Mouse (Mus musculus): ENCODE measurements around the gene Ccdc73.
A peak's percentile ranks its signal among the peaks of the same experiment; 100 is the strongest.
"Not testable (repeated sequence)": the region's sequence is repeated elsewhere in the genome, so short reads cannot be mapped to it uniquely, and the experiment has no call there.

Gene Ccdc73

DNA sequence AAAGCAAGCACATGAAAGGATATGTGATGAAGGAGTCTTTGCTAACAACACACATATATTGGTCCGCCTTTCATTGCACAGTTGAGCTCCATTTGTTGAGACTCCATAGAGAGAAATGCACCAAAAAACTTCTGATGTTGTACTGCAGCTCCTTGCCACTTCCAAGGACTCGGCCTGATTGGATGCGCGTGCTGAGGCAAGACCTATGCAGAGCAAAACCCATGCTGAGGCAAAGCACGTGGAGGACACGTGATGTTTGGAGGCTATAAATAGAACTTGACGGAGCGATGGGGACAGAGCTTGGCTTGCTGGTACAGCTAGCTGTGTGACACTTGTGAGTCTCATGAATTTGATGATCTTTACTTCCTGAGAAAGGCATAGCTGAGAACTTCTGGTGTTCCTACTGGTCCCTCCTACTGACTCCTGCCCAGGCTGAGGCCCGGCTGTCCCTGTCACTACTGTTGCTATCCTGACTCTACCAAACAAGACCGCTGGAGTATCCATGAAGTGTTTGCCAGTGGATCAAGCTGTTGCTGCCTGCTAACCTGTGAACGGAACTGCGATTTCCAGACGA lies at the start of gene Ccdc73:
Ccdc73 (plus strand) TSS at position 524 of the 574 bp plus-strand sequence.
- no peak for DNase-seq (ENCODE audit: low read depth, low spot score)

DNA sequence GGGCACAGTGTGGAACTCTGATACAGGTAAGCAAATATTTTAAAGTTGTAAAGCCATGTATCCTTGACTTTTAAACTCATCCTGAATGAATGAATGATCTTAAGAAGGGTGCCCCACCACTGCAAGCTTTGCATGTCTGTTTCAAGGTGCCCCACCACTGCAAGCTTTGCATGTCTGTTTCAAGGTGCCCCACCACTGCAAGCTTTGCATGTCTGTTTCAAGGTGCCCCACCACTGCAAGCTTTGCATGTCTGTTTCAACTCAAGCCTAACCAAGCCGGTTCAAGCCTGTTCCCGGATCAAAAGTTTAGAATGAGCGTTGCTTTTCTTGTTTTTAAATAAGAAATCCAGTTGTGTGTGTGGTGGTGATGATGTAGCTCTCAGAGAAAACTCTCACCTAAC lies 48.8 kb upstream of the Ccdc73 start:
- not testable (repeated sequence) for DNase-seq (ENCODE audit: low read depth, low spot score)

DNA sequence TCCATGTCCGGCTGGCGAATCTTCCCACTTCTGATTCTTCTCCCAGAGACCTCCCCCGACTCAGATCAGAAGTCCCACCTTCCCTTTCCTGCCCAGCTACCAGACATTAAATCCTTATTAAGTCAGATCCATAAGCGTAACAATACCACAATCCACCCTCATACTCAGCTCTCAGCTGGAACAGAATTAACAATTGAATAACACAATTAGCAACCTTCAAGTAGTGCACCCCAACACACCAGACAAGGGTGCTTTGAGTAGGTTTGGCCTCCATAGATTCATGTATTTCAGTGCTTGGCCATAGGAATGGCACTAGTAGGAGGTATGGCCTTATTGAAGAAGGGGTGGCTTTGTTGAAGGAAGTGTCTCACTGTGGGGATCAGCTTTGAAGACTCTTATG lies 41.4 kb upstream of the Ccdc73 start:
- no peak for DNase-seq (ENCODE audit: low read depth, low spot score)

DNA sequence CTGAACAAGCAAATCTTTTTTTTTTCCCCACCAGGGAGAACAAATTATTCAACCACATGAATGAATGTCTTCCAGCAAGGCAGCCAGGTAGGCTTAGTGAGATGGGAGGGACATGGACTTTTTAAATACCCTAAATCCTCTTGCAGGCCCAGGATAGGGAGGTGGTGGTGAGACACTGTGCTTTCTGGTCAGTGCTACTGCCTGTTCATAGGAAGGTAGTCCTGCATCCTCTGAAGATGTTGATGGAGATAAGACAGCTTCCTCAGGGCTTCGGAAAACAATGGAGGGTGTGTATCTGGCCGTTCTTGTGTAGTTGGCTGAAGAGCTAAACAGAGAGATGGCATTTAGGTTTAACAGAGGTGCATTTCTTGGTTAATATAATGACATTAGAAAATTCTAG lies 35.1 kb upstream of the Ccdc73 start:
- DNase-seq (ENCODE audit: low read depth, low spot score) = no peak

DNA sequence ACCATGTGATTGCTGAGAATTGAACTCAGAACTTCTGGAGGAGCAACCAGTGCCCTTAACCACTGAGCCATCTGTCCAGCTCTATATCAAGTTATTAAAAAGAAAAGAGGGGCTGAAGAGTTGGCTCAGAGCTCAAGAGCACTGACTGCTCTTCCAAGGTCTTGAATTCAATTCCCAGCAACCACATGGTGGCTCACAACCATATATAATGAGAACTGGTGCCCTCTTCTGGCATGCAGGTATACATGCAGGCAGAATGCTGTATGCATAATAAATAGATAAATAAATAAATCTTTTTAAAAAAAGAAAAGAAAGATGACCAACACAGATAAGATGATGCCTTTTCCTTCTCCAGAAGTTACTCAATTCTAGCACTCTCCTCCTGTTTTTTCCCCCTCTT lies 26.6 kb upstream of the Ccdc73 start:
- DNase-seq (ENCODE audit: low read depth, low spot score) = no peak

DNA sequence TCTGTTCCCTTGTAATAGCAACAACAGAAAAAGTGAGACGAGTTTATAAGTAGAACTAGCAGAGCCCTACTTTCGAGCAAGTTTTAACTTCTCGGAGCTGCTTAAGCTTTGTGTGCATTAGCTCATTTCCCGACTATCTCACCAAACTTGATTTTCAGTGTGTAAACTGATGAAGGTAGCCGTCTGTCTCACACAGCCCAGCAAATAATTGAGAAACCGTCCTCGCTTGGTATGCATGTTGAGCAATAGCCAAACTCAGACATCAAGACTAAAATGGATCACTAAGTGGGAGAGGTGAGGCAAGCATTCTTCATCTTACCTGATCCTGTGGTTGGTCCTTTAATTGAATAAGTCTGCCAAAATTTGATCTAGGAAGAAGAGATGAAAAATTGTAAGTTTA lies 25.9 kb upstream of the Ccdc73 start:
- DNase-seq (ENCODE audit: low read depth, low spot score) = no peak

DNA sequence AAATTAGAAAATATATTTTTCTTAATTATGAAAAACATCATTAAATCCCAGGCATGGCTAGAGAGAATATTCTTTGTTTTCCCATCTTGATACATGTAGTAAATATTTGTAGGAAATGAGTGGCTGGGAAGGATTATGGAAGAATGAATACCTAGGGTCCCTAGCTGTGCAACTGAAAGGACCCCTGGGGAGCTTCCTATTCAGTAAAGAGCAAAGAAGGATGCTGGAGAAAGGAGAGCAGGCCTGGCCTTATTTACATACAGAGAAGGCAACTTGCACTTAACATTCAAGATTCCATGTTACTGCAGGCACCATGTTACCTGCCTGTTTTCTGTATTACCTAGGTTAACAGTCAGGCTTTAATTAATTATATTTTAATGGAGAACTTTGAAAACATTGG lies 25.0 kb upstream of the Ccdc73 start:
- DNase-seq (ENCODE audit: low read depth, low spot score) = no peak

DNA sequence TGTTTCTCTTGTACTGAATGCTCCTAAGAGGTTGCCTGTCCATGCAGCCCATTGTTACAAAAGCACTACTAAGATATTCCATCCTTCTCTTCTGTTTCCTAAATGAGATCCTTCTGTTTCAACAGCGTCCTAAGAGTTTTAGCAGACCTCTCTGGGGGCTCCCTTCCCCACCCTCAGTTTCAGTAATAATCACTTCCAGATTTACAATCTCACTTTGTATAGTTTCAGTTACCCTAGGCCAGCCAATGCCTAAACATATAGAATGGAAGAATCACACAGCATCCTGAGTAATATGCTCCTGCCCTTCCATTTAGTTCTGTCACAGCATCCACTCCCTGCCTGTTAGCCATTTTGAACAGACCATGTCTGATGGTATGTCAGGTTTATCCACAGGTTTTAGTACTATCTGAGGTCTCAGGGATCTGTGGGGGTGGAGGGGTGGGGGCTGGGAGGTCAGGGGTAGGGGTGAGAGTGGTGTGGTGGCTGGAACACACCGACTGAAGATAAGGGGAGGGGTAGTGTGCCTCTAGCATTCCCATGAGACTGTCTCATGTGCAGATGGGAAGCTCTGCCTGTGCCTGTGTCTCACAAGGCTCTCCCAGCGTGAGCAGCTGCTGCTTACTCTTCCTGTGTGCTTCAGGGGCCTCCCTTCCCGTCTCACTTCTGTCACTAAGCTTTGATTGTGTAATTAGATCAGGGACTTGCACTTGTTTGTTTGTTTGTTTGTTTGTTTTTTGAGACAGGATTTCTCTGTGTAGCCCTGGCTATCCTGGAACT lies 20.8 kb upstream of the Ccdc73 start:
- no peak for DNase-seq (ENCODE audit: low read depth, low spot score)

DNA sequence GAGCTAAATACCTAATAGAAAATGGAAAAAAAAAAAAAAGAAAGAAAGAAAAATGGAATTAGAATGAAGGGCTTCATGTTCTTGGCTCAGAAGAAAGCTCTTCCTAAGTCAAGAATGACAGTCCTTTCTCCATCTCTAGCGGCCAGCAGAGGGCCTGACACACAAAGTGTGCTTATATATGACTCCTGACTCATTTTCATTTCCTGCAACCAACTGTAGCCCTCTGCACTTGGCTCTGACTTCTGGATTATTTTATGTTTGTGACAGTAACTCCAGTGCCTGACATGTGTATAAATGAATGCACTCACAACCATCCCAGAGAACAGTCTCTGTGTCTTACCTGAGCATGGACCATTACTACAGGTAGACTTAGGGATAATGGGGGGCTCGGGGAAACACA lies 20.0 kb upstream of the Ccdc73 start:
- DNase-seq (ENCODE audit: low read depth, low spot score) = peak; percentile 61

DNA sequence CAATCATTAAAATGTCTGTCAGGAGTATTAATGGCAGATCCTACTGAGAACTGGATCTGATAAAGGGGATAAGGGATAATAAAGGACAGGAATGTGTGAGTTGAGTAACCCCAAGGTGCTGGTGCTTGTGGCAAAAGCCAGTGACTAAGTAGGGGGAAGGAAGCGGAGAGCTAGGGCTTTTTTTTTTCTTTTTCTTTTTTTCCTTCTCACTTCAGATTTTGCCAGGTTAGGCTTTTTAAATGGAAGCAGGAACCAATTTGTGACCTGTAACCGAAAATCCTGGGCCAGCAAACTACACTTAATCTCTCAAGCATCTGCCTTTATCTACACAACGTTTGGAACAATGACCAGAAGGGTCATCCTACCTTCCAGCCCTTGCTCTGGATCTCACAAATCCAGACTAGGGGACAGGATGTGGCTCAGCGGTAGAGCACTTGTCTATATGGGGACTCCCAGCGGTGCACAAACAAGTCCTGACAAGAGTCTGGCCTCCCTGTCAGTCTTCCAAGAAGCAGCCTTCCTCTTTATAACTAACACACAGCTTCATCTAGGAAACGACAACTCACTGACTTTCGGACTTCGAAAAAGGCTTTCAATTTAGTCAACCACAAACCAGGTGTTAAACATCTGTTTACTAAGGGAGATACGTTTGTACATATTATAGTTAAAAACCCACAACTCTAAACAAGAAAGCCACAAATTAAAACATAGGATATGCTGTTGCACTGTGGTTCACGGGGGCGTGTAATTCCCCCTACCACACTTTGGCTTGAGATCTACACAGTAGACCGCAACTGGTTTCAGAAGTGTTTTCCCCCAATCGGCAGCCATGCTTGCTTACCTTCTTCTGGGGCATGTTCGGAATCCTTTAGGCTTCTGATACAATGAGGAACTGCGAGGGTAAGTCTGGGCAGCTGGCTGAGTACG lies 19.1 kb upstream of the Ccdc73 start:
- DNase-seq (ENCODE audit: low read depth, low spot score) = peak; percentile 64

DNA sequence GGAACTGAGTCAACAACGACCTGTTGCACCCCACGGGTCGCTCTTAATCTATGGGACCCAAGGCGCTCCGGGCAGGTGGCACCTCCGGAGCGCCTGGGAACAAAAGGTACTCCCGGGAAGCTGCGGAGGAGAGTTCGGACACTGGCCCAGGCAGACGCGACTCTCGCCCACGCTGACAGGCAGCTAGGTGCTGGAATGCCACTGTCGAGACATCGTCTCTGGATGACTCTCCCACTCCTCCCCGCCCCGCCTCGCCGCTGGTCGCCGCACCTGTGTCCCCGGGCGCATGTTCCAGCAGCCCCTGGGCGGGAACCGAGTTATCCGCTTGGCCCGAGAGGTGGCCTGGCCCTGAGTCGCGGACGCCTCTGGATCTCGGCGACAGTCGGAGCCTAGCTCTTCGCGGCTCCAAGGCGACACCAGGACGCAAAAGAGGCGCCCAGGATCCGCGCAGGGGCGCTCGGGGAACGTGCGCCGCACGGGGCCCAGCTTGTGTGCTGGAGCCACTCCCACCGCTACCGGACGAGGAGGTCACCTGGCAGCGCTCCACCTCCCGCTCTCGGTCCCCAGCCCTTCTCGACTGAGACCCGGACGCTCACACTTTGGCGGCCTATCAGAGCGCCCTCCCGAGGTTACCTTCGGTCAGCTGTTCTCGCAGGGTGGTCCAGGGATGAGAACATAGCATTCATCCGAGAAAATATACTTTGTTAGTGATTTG lies 18.2 kb upstream of the Ccdc73 start, which contains the start of gene Prrg4:
Prrg4 (minus strand) TSS at position 601 of the 715 bp plus-strand sequence.
- DNase-seq (ENCODE audit: low read depth, low spot score) = peak; percentile 79

DNA sequence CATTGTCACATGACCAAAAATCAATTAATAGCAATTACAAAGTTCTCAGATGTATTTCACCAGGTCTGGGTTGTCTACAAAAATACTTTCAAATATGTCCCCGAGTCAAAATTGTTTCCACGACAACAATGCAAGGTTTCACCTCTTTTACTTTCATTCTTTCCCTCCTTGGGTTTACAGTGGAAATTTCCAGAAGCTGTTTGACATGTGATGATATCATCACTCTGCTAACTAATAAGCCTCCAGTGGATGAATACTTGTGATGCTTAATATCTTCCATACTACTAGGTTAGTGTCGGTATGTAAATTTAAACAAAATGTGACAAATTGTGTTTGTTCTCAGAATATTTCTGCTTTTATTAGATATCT lies 17.6 kb upstream of the Ccdc73 start:
- no peak for DNase-seq (ENCODE audit: low read depth, low spot score)

DNA sequence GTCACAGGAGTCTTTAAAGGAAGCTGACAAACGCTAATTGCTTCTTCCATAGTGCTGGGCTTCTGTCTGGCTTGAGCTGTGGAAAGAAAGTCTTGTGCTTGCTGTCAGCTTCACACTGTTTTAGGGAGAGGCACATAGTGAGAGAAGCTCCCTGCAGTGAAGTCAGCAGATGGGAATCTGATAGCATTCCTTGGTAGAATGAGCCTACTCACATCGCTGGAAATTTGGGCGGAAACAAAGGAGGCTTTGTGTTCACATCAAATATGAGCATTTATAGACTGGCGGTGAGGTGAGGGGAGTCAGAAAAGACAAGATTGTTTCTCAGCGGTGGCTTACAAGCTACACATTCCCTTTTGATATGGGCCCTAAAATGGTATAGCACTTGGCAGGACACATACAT lies 15.9 kb upstream of the Ccdc73 start:
- DNase-seq (ENCODE audit: low read depth, low spot score) = no peak

DNA sequence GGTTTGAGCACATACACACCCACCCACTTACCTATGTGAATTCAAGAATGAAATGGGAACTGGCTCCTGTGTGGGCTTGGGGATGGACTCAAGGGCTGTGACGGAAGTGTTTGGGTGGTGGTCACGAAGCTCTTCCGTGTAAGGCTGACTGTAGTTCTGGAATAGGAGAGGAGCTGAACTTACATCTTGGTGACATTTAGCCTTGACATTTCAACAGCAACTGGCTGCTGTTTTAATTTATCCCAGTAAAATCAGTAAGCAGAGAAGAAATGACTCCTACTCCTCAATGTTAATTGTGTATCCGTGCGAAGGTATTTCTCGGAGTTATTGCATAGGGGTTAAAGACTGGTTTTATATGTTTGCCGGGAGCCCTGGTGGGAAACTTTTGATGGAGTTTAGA lies 15.1 kb upstream of the Ccdc73 start:
- DNase-seq (ENCODE audit: low read depth, low spot score) = no peak

DNA sequence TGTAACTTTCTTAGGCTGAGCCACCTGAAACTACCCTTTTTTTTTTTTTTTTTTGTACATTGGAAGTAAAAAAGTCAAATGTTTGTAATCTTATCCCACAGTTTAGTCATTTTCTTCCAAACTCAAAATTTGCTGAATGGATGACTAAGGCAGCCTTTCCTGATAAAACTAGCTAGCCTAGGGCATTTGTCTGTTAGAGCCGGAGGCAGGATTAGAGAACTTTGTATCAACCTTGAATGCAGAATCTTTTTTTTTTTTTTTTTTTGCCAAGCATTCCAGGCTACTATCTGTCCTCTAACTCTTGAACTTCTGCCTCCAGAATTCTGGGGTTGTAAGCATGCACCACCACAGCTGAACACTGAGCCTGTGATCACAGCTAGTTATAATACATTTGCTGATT lies 12.8 kb upstream of the Ccdc73 start:
- no peak for DNase-seq (ENCODE audit: low read depth, low spot score)

DNA sequence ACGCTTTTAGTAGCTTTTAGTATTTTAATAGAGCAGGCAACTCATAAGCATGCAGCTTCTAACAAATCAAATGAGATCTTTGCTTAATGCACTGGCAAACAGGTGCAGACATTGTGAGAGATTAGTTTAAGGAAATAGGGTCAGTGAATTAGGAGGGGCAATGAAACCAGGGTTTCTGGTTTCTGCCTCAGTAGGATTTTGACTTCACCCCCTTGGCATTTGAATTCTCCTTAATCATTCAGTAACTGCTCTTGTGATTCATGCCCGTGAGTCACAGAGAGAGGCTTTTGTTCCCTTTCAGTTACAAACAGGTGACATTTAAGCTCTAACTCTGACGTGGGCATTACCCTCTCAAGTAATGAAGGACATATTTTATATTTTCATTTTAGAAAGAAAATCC lies 11.9 kb upstream of the Ccdc73 start:
- no peak for DNase-seq (ENCODE audit: low read depth, low spot score)

DNA sequence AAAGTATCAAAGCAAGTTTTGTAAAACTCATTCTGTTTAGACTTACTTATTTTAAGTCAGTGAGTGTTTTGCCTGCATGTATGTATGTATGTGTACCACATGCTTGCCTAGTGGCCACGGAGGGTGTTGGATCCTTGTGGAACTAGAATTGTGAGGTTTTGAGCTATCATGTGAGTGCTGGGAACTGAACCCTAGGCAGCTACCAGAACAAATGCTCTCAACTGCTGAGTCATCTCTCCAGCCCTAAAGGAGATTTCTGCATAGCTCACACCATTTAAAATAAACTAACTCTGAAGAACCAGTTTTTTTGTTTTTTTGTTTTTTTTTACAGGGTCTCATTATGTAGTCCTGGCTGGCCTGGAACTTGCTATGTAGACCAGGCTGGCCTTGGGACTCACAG lies 11.4 kb upstream of the Ccdc73 start:
- no peak for DNase-seq (ENCODE audit: low read depth, low spot score)

DNA sequence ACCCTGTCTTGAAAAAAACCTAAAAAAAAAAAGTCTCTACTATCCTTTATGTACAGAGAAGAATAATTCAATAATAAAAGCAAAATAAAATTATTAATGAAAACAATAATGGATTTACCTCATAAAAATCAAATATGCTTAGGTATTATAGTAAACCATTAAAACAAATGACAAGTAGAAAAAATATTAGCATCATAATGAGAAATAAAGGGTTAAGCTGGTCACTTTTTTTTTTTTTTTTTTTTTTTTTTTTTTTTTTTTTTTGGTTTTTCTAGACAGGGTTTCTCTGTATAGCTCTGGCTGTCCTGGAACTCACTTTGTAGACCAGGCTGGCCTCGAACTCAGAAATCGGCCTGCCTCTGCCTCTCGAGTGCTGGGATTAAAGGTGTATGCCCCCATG lies 9.5 kb upstream of the Ccdc73 start:
- not testable (repeated sequence) for DNase-seq (ENCODE audit: low read depth, low spot score)

DNA sequence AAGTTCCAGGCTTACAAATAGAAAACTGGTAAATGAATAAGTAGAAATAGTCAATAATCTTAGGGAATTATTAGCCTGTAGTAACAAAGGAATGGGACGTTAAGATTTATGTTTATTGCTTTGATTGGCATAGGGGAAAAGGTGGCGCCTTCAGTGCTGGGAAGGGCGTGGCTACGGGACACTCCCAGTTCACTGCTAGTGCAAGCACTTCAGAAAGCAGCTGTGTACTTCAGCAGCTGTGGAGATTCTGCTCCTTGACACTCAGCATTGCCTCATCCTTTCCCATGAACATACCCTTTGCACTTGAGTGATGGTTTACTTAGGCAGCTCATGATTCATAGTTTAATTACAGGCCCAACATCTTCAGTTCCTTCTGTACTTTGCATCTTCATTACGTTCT lies 8.5 kb upstream of the Ccdc73 start:
- DNase-seq (ENCODE audit: low read depth, low spot score) = no peak

DNA sequence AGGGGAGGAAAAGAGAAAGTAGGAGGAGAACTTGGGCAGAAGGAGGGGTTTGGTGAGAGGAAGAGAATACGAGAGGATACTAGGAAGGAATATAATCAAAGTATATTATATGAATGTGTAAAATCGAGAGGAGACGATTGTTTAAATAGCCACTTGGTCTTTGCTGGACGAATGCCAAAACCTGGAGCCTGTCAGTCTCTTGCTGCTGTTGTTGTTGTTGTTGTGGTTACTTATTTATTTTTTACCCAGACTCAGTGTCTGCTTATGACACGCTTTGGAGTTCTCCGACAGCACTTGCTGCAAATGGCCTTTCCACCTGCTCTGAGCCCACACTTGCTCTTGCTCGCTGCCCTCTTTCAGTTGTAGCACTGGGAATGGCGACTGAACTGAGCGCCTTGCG lies 7.2 kb upstream of the Ccdc73 start:
- no peak for DNase-seq (ENCODE audit: low read depth, low spot score)

DNA sequence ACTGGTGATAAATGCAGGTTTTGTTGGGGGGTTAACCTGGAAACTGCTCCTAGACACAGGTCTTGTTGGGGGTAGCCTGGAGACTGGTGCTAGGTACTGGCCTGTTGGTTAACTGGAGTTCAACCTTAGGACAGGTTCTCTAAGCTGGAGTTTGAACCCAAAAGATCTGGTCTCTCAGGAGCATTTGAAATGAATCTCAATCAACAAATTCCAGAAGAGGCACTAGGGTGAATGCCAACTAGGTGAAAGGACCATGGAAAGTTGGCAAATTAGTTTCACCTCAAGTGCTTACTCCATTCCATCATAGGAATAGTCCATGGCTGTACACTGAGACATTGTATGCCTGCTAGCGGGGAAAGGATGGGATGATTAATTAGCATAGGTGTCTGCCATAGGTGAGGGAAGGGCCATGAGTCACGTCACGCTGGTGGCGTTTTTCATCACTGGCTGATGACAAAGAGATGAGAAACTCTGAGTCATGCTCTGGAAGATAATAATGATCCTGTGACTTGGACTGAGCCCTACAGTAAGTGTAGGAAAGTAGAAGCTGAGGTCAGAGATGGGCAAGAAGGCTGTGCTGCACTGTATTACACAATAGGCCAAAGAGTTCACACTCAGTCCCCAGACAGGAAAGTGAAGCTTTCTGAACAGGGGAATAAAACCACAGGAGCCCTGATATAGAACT lies 3.3 kb upstream of the Ccdc73 start:
- DNase-seq (ENCODE audit: low read depth, low spot score) = no peak
